Comparison of ENCODE assay signal across 9 mouse cellular contexts in genomic region chr4:32352842-32353241, GRCm38 (mm10).
A peak's percentile ranks its signal among the peaks of the same experiment; 100 is the strongest.
DNase-seq lines count a peak whose midpoint lies in the region; ATAC-seq lines count a peak whose summit lies in the region.
"Had no signal": no experiment of that assay in that cellular context is flagged by ENCODE, and none has a peak within 500 bp of the region (broad histone marks: within the 10 kb centered on the region; RNA-seq: fewer than 3 reads in every experiment).

No protein-coding gene starts in this region.

- no peaks in the 10 kb centered on the region for H3K9me3 ChIP-seq in kidney, embryonic 16.5 days (ENCODE audit: low read length)
- H3K9me3 ChIP-seq in embryonic facial prominence, embryonic 15.5 days (replicated peaks) = no peaks in the 10 kb centered on the region
- H3K9me3 ChIP-seq in hindbrain, embryonic 16.5 days (ENCODE audit: control insufficient read depth, low read length) = no peaks in the 10 kb centered on the region
- H3K9me3 ChIP-seq in midbrain, embryonic 13.5 days = no peaks in the 10 kb centered on the region

- no peak overlapping the region for H3K4me2 ChIP-seq in kidney, embryonic 16.5 days (replicated peaks; ENCODE audit: low read depth, low read length)
- no peak overlapping the region for H3K4me2 ChIP-seq in embryonic facial prominence, embryonic 15.5 days (replicated peaks)
- no peak overlapping the region; the same call in 1 of the 2 replicates for H3K4me2 ChIP-seq in hindbrain, embryonic 16.5 days (ENCODE audit: low read length)
- H3K4me2 ChIP-seq in midbrain, embryonic 13.5 days (replicated peaks) = no peak overlapping the region

- peak; percentile 82 for ATAC-seq in kidney, embryonic 16.5 days (ENCODE audit: low FRiP score, low TSS enrichment)
- ATAC-seq in embryonic facial prominence, embryonic 15.5 days (ENCODE audit: insufficient number of reproducible peaks, low FRiP score, low TSS enrichment, low read depth) = no peak
- peak; percentile 74 for ATAC-seq in hindbrain, embryonic 16.5 days
- peak; percentile 47 for ATAC-seq in midbrain, embryonic 13.5 days

- no peak for DNase-seq in kidney, adult 11 months
- no peak for DNase-seq in gastrocnemius, adult 8-10 months (ENCODE audit: low spot score in 2 of 2)
- no peak for DNase-seq in adrenal gland, postnatal 10 days
- DNase-seq in cerebellum, postnatal 25 days = no peak

- H3K36me3 ChIP-seq in kidney, embryonic 16.5 days (ENCODE audit: insufficient read depth, low read length) = no peaks in the 10 kb centered on the region
- H3K36me3 ChIP-seq in embryonic facial prominence, embryonic 15.5 days = no peaks in the 10 kb centered on the region
- no peaks in the 10 kb centered on the region for H3K36me3 ChIP-seq in hindbrain, embryonic 16.5 days (ENCODE audit: control insufficient read depth, insufficient read depth, low read length)
- H3K36me3 ChIP-seq in midbrain, embryonic 13.5 days = no peaks in the 10 kb centered on the region

- peak overlapping the region; percentile 32; the same call in 1 of the 2 replicates for H3K27ac ChIP-seq in kidney, embryonic 16.5 days (ENCODE audit: low read length)
- H3K27ac ChIP-seq in embryonic facial prominence, embryonic 15.5 days (replicated peaks) = 0 out of 2 replicates have a peak overlapping the region, but pooled peaks have one; percentile 22
- H3K27ac ChIP-seq in hindbrain, embryonic 16.5 days (ENCODE audit: low read depth, low read length) = peak overlapping the region; percentile 63
- peak overlapping the region; percentile 32; the same call in 1 of the 2 replicates for H3K27ac ChIP-seq in midbrain, embryonic 13.5 days

- no peaks in the 10 kb centered on the region for H3K27me3 ChIP-seq in kidney, embryonic 16.5 days (ENCODE audit: insufficient read depth, low read length)
- no peaks in the 10 kb centered on the region for H3K27me3 ChIP-seq in embryonic facial prominence, embryonic 15.5 days
- no peaks in the 10 kb centered on the region for H3K27me3 ChIP-seq in hindbrain, embryonic 16.5 days (replicated peaks; ENCODE audit: control insufficient read depth, insufficient read depth, low read length)
- no peaks in the 10 kb centered on the region for H3K27me3 ChIP-seq in midbrain, embryonic 13.5 days
- H3K27me3 ChIP-seq: CH12.LX had no signal

- peaks cover 13% of the 10 kb centered on the region for H3K4me1 ChIP-seq in kidney, embryonic 16.5 days (ENCODE audit: insufficient read depth, low read length)
- peaks cover 16% of the 10 kb centered on the region for H3K4me1 ChIP-seq in embryonic facial prominence, embryonic 15.5 days
- peaks cover 30% of the 10 kb centered on the region for H3K4me1 ChIP-seq in hindbrain, embryonic 16.5 days (ENCODE audit: control insufficient read depth, insufficient read depth, low read depth, low read length)
- H3K4me1 ChIP-seq in midbrain, embryonic 13.5 days (replicated peaks) = peaks cover 51% of the 10 kb centered on the region

- H3K9ac ChIP-seq in kidney, embryonic 16.5 days (replicated peaks; ENCODE audit: low read length) = no peak overlapping the region
- no peak overlapping the region for H3K9ac ChIP-seq in embryonic facial prominence, embryonic 15.5 days
- H3K9ac ChIP-seq in hindbrain, embryonic 16.5 days (ENCODE audit: low read depth, low read length) = no peak overlapping the region
- no peak overlapping the region for H3K9ac ChIP-seq in midbrain, embryonic 13.5 days (replicated peaks)

- WGBS in kidney, embryonic 16.5 days = 22% methylated on average over 4 of the region's 4 CpGs
- 42% methylated on average over 4 of the region's 4 CpGs for WGBS in embryonic facial prominence, embryonic 15.5 days
- 28% methylated on average over 4 of the region's 4 CpGs for WGBS in hindbrain, embryonic 16.5 days
- WGBS in midbrain, embryonic 13.5 days = 25% methylated on average over 4 of the region's 4 CpGs

- no peak overlapping the region for H3K4me3 ChIP-seq in kidney, embryonic 16.5 days (ENCODE audit: low read length)
- H3K4me3 ChIP-seq in embryonic facial prominence, embryonic 15.5 days (replicated peaks) = no peak overlapping the region
- H3K4me3 ChIP-seq in hindbrain, embryonic 16.5 days (ENCODE audit: low read length) = no peak overlapping the region
- H3K4me3 ChIP-seq in midbrain, embryonic 13.5 days (replicated peaks) = no peak overlapping the region
